Mouse (Mus musculus): ENCODE results near the gene Commd1.

DNA sequence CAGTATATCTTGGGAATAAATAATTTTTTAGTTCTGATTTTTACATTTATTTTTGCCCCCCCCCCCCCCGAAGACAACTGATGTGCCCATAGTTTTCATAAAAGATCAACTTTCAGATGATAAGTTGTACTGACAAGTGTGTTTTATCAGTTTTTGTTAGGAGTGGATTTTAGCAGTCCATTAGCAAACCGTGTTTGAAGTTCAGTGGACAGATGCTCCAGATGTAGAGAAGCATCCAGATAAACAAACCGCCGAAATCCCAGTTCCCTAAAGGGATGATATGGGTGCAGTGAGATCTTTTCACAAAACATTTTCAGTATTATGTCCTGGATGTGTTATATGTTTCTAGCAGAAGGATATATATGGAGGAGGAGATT lies 26.6 kb upstream of the Commd1 start:
- TF ChIP-seq EP300 (IDR thresholded peaks at IDR 0.05; ENCODE audit: insufficient read depth, low read depth, low read length) = no peak
- TF ChIP-seq POLR2A (IDR thresholded peaks at IDR 0.05; ENCODE audit: insufficient read depth, low read depth, low read length) = no peak
- no peak for TF ChIP-seq CTCF (IDR thresholded peaks at IDR 0.05)
